Mouse (Mus musculus): Measurements from ENCODE around the gene Stat4. TPM values are rescaled to one million over a fixed set of nuclear protein-coding genes. Genes with fewer than 3 reads are reported as not detected.

Stat4 gene
- polyA plus RNA-seq, 1 experiment from 2014 or later = 2.1 TPM

GRCm38 (mm10) chr1:52057153-52057552 lies 70.2 kb downstream of the Stat4 start:
- H3K27ac ChIP-seq (ENCODE audit: low read depth, low read length) = no peak overlapping the region
- H3K9ac ChIP-seq (ENCODE audit: low read depth, low read length) = no peak overlapping the region
- H3K9me3 ChIP-seq (replicated peaks; ENCODE audit: control insufficient read depth, low read length) = no peaks in the 10 kb centered on the region
- no peak overlapping the region for H3K4me2 ChIP-seq
- 56% methylated on average over 5 of the region's 5 CpGs for WGBS (ENCODE audit: insufficient replicate concordance)
- H3K4me1 ChIP-seq (ENCODE audit: control insufficient read depth, insufficient read depth, low read length) = no peaks in the 10 kb centered on the region
- no peaks in the 10 kb centered on the region for H3K27me3 ChIP-seq (ENCODE audit: control insufficient read depth, insufficient read depth, low read length)
- no peak for ATAC-seq (replicated peaks; ENCODE audit: insufficient number of reproducible peaks, low FRiP score, low TSS enrichment)
- no peak overlapping the region for H3K4me3 ChIP-seq (ENCODE audit: low read depth, low read length)
- H3K36me3 ChIP-seq (ENCODE audit: control insufficient read depth, insufficient read depth, low read length) = no peaks in the 10 kb centered on the region

GRCm38 (mm10) chr1:52066276-52066675 lies 79.3 kb downstream of the Stat4 start:
- Histone ChIP-seq H3K4me2 (no peak overlapping the region), H3K27me3 (ENCODE audit: control insufficient read depth, insufficient read depth, low read length) (no peaks in the 10 kb centered on the region), H3K36me3 (ENCODE audit: control insufficient read depth, insufficient read depth, low read length) (no peaks in the 10 kb centered on the region), H3K4me3 (ENCODE audit: low read depth, low read length) (no peak overlapping the region), H3K9ac (ENCODE audit: low read depth, low read length) (no peak overlapping the region), H3K27ac (ENCODE audit: low read depth, low read length) (no peak overlapping the region), H3K4me1 (ENCODE audit: control insufficient read depth, insufficient read depth, low read length) (no peaks in the 10 kb centered on the region), H3K9me3 (replicated peaks; ENCODE audit: control insufficient read depth, low read length) (no peaks in the 10 kb centered on the region)
- WGBS (ENCODE audit: insufficient replicate concordance) = 82% methylated on average over 1 of the region's 1 CpGs
- no peak for ATAC-seq (replicated peaks; ENCODE audit: insufficient number of reproducible peaks, low FRiP score, low TSS enrichment)

DNA sequence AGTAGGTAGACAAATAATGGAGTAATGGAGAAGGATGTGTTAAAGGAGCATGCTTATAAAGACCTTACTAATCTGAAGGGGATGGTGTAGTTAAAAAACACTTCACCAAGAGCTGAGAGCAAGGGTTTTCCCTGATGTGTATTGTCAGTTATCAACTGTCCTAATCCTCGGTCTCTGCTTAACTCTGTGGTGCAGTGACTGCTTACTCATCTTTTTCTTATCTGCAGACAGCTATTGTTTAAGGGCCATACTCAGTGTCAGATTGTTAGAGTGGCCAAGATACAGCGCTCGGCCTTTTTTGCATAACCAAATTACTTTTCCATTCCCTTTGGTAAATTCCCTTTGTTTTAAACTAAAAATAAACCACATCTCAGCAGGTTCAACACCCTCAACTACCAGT lies 79.7 kb downstream of the Stat4 start:
- Histone ChIP-seq H3K27ac (ENCODE audit: low read depth, low read length) (no peak overlapping the region), H3K4me1 (ENCODE audit: control insufficient read depth, insufficient read depth, low read length) (no peaks in the 10 kb centered on the region), H3K9me3 (replicated peaks; ENCODE audit: control insufficient read depth, low read length) (no peaks in the 10 kb centered on the region), H3K9ac (ENCODE audit: low read depth, low read length) (no peak overlapping the region), H3K4me3 (ENCODE audit: low read depth, low read length) (no peak overlapping the region), H3K27me3 (ENCODE audit: control insufficient read depth, insufficient read depth, low read length) (no peaks in the 10 kb centered on the region), H3K36me3 (ENCODE audit: control insufficient read depth, insufficient read depth, low read length) (no peaks in the 10 kb centered on the region), H3K4me2 (no peak overlapping the region)
- no peak for ATAC-seq (replicated peaks; ENCODE audit: insufficient number of reproducible peaks, low FRiP score, low TSS enrichment)
- WGBS (ENCODE audit: insufficient replicate concordance) = 35% methylated on average over 3 of the region's 3 CpGs

DNA sequence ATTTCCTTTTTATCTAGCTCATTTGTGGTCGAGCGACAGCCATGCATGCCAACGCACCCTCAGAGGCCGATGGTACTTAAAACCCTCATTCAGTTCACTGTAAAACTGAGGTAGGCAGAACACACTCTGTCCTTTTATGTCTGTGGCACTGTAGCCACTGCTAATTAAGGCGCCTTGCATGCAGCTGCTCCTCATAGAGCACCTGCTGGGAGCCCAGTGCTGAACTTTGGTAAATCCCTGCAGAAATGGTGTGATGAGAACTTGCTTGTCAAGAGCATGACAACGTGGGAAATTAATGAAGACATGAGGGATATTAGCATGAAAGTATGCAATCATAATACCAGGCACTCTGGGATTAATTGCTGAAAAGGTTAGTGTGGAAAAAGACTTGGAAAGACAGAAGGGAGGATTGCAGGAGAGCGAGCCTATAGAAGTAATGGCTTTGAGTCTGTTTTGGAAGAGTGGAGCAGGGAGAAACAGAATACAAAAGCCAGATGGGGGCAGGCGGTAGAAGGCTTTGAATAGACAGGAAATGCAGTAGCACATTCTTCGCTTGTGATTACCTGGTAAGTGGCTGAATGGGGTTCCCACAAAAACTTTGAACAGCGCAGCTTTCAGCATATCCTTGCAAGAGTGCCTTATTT lies 92.9 kb downstream of the Stat4 start:
- Histone ChIP-seq H3K27ac (ENCODE audit: low read depth, low read length) (no peak overlapping the region), H3K9me3 (replicated peaks; ENCODE audit: control insufficient read depth, low read length) (no peaks in the 10 kb centered on the region), H3K27me3 (ENCODE audit: control insufficient read depth, insufficient read depth, low read length) (no peaks in the 10 kb centered on the region), H3K9ac (ENCODE audit: low read depth, low read length) (no peak overlapping the region), H3K4me3 (ENCODE audit: low read depth, low read length) (no peak overlapping the region), H3K36me3 (ENCODE audit: control insufficient read depth, insufficient read depth, low read length) (no peaks in the 10 kb centered on the region), H3K4me2 (no peak overlapping the region), H3K4me1 (ENCODE audit: control insufficient read depth, insufficient read depth, low read length) (no peaks in the 10 kb centered on the region)
- WGBS (ENCODE audit: insufficient replicate concordance) = 20% methylated on average over 10 of the region's 10 CpGs
- no peak for ATAC-seq (replicated peaks; ENCODE audit: insufficient number of reproducible peaks, low FRiP score, low TSS enrichment)

DNA sequence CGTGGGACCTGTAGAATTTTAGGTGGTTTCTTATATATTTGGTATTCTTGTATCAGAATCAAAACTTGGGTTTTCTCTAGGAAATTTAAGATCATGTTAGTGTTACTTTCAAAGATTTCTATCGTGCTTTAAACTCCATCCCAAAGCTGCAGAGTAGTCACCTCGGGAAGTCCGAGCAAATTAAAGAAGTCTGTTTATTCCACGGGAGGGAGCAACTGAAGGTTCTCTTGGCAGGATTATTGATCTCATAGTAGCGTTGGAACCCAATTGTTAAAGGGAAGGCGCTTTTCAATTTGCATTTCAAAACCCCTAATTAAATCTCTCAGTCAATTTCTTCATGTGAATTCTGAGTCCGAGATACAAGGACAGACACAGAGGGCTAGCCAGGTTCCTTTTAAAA lies 93.4 kb downstream of the Stat4 start:
- WGBS (ENCODE audit: insufficient replicate concordance) = 32% methylated on average over 8 of the region's 8 CpGs
- ATAC-seq (replicated peaks; ENCODE audit: insufficient number of reproducible peaks, low FRiP score, low TSS enrichment) = no peak
- no peaks in the 10 kb centered on the region for H3K27me3 ChIP-seq (ENCODE audit: control insufficient read depth, insufficient read depth, low read length)

DNA sequence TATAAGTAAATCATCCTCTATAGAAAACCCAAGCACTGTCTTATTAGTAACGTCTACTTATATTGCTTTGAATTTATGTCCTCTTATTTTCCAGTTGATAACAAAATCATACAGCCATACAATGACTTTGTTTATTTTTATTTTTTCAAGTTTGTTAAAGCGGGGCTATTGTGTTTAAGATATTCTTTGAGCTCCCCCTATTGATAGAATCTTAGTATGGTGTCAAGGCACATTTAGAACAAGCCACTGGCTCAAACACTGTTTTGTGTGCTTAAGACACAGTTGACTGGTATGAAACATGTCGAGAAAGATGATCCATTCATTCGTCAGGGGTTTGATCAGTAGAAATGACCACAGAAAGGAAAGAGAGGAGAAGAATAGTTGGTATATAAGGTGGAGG lies 99.3 kb downstream of the Stat4 start:
- no peak overlapping the region for H3K4me2 ChIP-seq
- H3K4me1 ChIP-seq (ENCODE audit: control insufficient read depth, insufficient read depth, low read length) = no peaks in the 10 kb centered on the region
- H3K36me3 ChIP-seq (ENCODE audit: control insufficient read depth, insufficient read depth, low read length) = no peaks in the 10 kb centered on the region
- ATAC-seq (replicated peaks; ENCODE audit: insufficient number of reproducible peaks, low FRiP score, low TSS enrichment) = no peak
- H3K27ac ChIP-seq (ENCODE audit: low read depth, low read length) = no peak overlapping the region
- H3K9me3 ChIP-seq (replicated peaks; ENCODE audit: control insufficient read depth, low read length) = no peaks in the 10 kb centered on the region
- H3K4me3 ChIP-seq (ENCODE audit: low read depth, low read length) = no peak overlapping the region
- H3K27me3 ChIP-seq (ENCODE audit: control insufficient read depth, insufficient read depth, low read length) = peaks cover 4% of the 10 kb centered on the region; the same call in 1 of the 2 replicates
- WGBS (ENCODE audit: insufficient replicate concordance) = 28% methylated on average over 4 of the region's 4 CpGs
- H3K9ac ChIP-seq (ENCODE audit: low read depth, low read length) = no peak overlapping the region

More for the DNA sequence above, 93.4 kb downstream of the Stat4 start:
- Histone ChIP-seq H3K27ac (ENCODE audit: low read depth, low read length) (no peak overlapping the region), H3K4me3 (ENCODE audit: low read depth, low read length) (no peak overlapping the region), H3K4me2 (no peak overlapping the region), H3K4me1 (ENCODE audit: control insufficient read depth, insufficient read depth, low read length) (no peaks in the 10 kb centered on the region), H3K9me3 (replicated peaks; ENCODE audit: control insufficient read depth, low read length) (no peaks in the 10 kb centered on the region), H3K36me3 (ENCODE audit: control insufficient read depth, insufficient read depth, low read length) (no peaks in the 10 kb centered on the region), H3K9ac (ENCODE audit: low read depth, low read length) (no peak overlapping the region)

- H3K36me3 ChIP-seq (ENCODE audit: control insufficient read depth, insufficient read depth, low read length) = no peaks in the 10 kb centered on the region
- H3K4me2 ChIP-seq = no peak overlapping the region
- ATAC-seq (replicated peaks; ENCODE audit: insufficient number of reproducible peaks, low FRiP score, low TSS enrichment) = no peak
- no peaks in the 10 kb centered on the region for H3K9me3 ChIP-seq (replicated peaks; ENCODE audit: control insufficient read depth, low read length)
- H3K27ac ChIP-seq (ENCODE audit: low read depth, low read length) = no peak overlapping the region
- no peak overlapping the region for H3K9ac ChIP-seq (ENCODE audit: low read depth, low read length)
- H3K27me3 ChIP-seq (ENCODE audit: control insufficient read depth, insufficient read depth, low read length) = peaks cover 4% of the 10 kb centered on the region; the same call in 1 of the 2 replicates
- no peak overlapping the region for H3K4me3 ChIP-seq (ENCODE audit: low read depth, low read length)
- 61% methylated on average over 1 of the region's 1 CpGs for WGBS (ENCODE audit: insufficient replicate concordance)
- no peaks in the 10 kb centered on the region for H3K4me1 ChIP-seq (ENCODE audit: control insufficient read depth, insufficient read depth, low read length)
Measured at GRCm38 (mm10) chr1:52087128-52087527, 100.2 kb downstream of the Stat4 start.

- no peak for ATAC-seq (replicated peaks; ENCODE audit: insufficient number of reproducible peaks, low FRiP score, low TSS enrichment)
- no peaks in the 10 kb centered on the region for H3K36me3 ChIP-seq (ENCODE audit: control insufficient read depth, insufficient read depth, low read length)
- no peaks in the 10 kb centered on the region for H3K4me1 ChIP-seq (ENCODE audit: control insufficient read depth, insufficient read depth, low read length)
- no peak overlapping the region for H3K9ac ChIP-seq (ENCODE audit: low read depth, low read length)
- H3K9me3 ChIP-seq (replicated peaks; ENCODE audit: control insufficient read depth, low read length) = no peaks in the 10 kb centered on the region
- H3K27me3 ChIP-seq (ENCODE audit: control insufficient read depth, insufficient read depth, low read length) = peaks cover 4% of the 10 kb centered on the region; the same call in 1 of the 2 replicates
- no peak overlapping the region for H3K4me3 ChIP-seq (ENCODE audit: low read depth, low read length)
- H3K27ac ChIP-seq (ENCODE audit: low read depth, low read length) = no peak overlapping the region
- 48% methylated on average over 4 of the region's 4 CpGs for WGBS (ENCODE audit: insufficient replicate concordance)
- no peak overlapping the region for H3K4me2 ChIP-seq
Measured at GRCm38 (mm10) chr1:52088634-52089033, 101.7 kb downstream of the Stat4 start.

DNA sequence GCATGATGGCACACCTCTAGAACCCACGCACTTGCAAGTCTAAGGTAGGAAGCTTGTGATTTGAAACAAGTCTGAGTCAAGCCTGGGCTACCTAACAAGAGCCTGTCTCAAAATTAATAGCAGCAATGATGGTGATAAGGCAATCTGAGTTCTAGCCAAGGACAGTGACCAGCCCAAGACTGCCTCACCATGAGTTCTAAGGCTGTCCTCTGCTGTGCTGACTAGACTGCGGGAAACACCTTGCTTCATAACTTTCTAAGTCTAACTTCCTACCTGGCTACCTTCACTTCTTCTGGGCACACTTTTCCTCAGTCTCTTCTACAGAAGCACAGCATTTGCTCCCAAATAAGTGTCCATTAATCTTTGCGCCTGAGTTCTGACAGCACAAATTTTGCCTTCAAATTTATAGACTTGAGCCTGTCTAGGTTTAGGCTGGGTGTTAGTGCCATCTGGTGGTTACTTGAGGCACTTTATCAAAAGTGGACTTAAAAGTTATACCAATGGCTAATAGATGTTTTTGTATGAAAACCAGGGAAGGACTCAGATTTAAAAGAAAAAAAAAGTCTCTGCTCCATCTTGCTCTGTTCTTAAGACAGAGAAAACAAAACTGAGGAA lies 111.8 kb downstream of the Stat4 start:
- H3K27me3 ChIP-seq (ENCODE audit: control insufficient read depth, insufficient read depth, low read length) = no peaks in the 10 kb centered on the region
- 70% methylated on average over 3 of the region's 3 CpGs for WGBS (ENCODE audit: insufficient replicate concordance)
- H3K9me3 ChIP-seq (replicated peaks; ENCODE audit: control insufficient read depth, low read length) = no peaks in the 10 kb centered on the region
- H3K4me2 ChIP-seq = no peak overlapping the region
- H3K36me3 ChIP-seq (ENCODE audit: control insufficient read depth, insufficient read depth, low read length) = no peaks in the 10 kb centered on the region
- ATAC-seq (replicated peaks; ENCODE audit: insufficient number of reproducible peaks, low FRiP score, low TSS enrichment) = no peak
- H3K9ac ChIP-seq (ENCODE audit: low read depth, low read length) = no peak overlapping the region
- H3K27ac ChIP-seq (ENCODE audit: low read depth, low read length) = no peak overlapping the region
- H3K4me3 ChIP-seq (ENCODE audit: low read depth, low read length) = no peak overlapping the region
- H3K4me1 ChIP-seq (ENCODE audit: control insufficient read depth, insufficient read depth, low read length) = no peaks in the 10 kb centered on the region
